Mouse (Mus musculus) cerebellum, adult 2 months (tissue): Measurements from ENCODE around the gene Aplp1.

Source experiments
- CTCF ChIP-seq: fragments of 200-500 bp; IDR thresholded peaks from 2 replicates; pipeline ENCODE4 v1.5.1; 2011; ENCODE audit warnings: low read depth, mild to moderate bottlenecking, control low read depth, low read length, moderate library complexity, borderline replicate concordance; ENCODE audit not compliant: insufficient read depth
- POLR2A ChIP-seq: fragments of 200-500 bp; IDR thresholded peaks from 2 replicates; pipeline ENCODE4 v1.6.1; 2011; ENCODE audit warnings: low read length, control low read depth, borderline replicate concordance; ENCODE audit not compliant: insufficient read depth

DNA sequence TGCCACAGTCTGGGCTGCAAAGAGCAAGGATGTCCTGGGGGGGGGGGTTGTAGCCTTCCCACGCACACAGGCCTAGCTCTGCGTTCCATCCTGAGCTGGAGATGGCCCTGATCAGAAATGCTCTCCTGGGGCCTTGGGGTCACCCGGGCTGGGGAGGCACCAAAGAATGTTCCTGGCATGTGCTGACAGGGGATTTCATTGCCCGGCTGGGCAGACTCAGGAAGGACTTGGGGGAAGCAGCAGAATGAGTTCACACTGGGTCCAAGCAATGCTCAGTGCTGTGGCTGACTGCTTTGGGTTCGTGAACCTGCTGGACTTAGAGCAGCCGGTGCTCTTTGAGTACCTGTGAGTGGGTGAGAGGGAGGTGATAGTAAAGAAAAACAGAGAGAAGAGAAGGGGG is 14.1 kb upstream of the Aplp1 start:
- TF ChIP-seq POLR2A (no peak), CTCF (no peak)
